Comparison of ENCODE assay signal across 18 mouse cellular contexts in the genomic region with DNA sequence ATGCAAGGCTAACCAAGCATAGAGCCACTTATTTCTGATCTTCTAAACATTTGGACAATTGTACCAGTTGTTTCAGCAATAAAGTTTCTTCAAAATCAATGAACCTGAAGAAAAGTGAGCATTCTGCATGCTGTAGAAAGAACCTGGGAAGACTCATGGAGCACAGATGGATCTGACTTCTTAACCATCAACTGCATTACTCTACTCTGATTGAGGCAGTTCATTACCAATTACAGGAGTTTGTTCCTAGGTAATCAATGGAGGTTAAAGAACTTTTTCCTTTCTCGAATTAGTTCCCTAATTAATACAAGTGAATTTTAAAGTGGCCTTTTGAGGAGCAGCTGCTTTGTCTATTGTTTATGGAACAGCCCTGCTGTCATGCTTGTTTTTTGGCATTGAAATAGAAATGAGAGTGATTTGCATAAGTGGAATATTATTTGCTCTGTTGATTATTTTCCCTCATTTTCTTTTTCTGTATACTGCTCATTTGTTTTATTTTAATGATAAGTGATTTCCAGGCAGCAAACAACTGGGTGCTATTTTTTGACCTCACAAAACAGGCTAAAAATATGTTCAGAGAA.
"Had no signal": no experiment of that assay in that cellular context is flagged by ENCODE, and none has a peak within 500 bp of the region (broad histone marks: within the 10 kb centered on the region; RNA-seq: fewer than 3 reads in every experiment).

No protein-coding gene starts in this region.

- H3K4me2 ChIP-seq: intestine, embryonic 15.5 days; limb, embryonic 15.5 days; liver, embryonic 12.5 days; lung, embryonic 14.5 days; midbrain, embryonic 12.5 days; neural tube, embryonic 13.5 days; stomach, embryonic 15.5 days had no signal

- H3K27me3 ChIP-seq: intestine, embryonic 15.5 days; limb, embryonic 15.5 days; liver, embryonic 12.5 days; megakaryocyte, embryonic 14.5 days; midbrain, embryonic 12.5 days; neural tube, embryonic 13.5 days; stomach, embryonic 15.5 days had no signal

- H3K9me3 ChIP-seq: intestine, embryonic 15.5 days; limb, embryonic 15.5 days; liver, embryonic 12.5 days; midbrain, embryonic 12.5 days; neural tube, embryonic 13.5 days; stomach, embryonic 15.5 days had no signal

- H3K27ac ChIP-seq: intestine, embryonic 15.5 days; limb, embryonic 15.5 days; liver, embryonic 12.5 days; macrophage; midbrain, embryonic 12.5 days; neural tube, embryonic 13.5 days; stomach, embryonic 15.5 days had no signal

- DNase-seq: kidney, adult 18-20 months; kidney, postnatal 14 days; lung, embryonic 14.5 days; lung, postnatal 14 days; right cerebral cortex, adult 18-20 months; right cerebral cortex, postnatal 25 days; spleen, adult 18-20 months; thymus, adult 2 months; thymus, postnatal 25 days had no signal

- H3K9ac ChIP-seq: intestine, embryonic 15.5 days; limb, embryonic 15.5 days; liver, embryonic 12.5 days; lung, embryonic 14.5 days; midbrain, embryonic 12.5 days; neural tube, embryonic 13.5 days; stomach, embryonic 15.5 days had no signal

- ATAC-seq: intestine, embryonic 15.5 days; liver, embryonic 12.5 days; midbrain, embryonic 16.5 days had no signal

- H3K36me3 ChIP-seq: intestine, embryonic 15.5 days; limb, embryonic 15.5 days; liver, embryonic 12.5 days; midbrain, embryonic 12.5 days; neural tube, embryonic 13.5 days; stomach, embryonic 15.5 days had no signal

- H3K4me3 ChIP-seq: intestine, embryonic 15.5 days; limb, embryonic 15.5 days; liver, embryonic 12.5 days; megakaryocyte, embryonic 14.5 days; midbrain, embryonic 12.5 days; neural tube, embryonic 13.5 days; stomach, embryonic 15.5 days had no signal

- H3K4me1 ChIP-seq: intestine, embryonic 15.5 days; limb, embryonic 15.5 days; liver, embryonic 12.5 days; megakaryocyte, embryonic 14.5 days; midbrain, embryonic 12.5 days; neural tube, embryonic 13.5 days; stomach, embryonic 15.5 days had no signal
